Mouse (Mus musculus): ENCODE data around the gene Runx3. TPM values are rescaled to one million over a fixed set of nuclear protein-coding genes. Genes with fewer than 3 reads are reported as not detected.

Gene Runx3
- polyA plus RNA-seq (2015; fragmentation: Nextera tagmentation; extraction: Ambion mirVana), result not detected in 2 replicates

GRCm38 (mm10) chr4:135120342-135121100, at the start of gene Runx3:
Runx3 (plus strand) TSS chr4:135120652.
- no peaks in the 10 kb centered on the region for H3K9me3 ChIP-seq (replicated peaks; ENCODE audit: control insufficient read depth, low read length, poor library complexity, severe bottlenecking)
- ATAC-seq, result no peak
- no peaks in the 10 kb centered on the region for H3K27me3 ChIP-seq (ENCODE audit: control insufficient read depth, insufficient read depth, low read depth, low read length)
- H3K27ac ChIP-seq (ENCODE audit: low read length), result no peak within 1 kb of the TSS
- 83% methylated on average over 18 of the region's 18 CpGs for WGBS
- no peak within 1 kb of the TSS for H3K4me2 ChIP-seq (ENCODE audit: low read length)
- no peaks in the 10 kb centered on the region for H3K4me1 ChIP-seq (ENCODE audit: control insufficient read depth, insufficient read depth, low read length)
- H3K4me3 ChIP-seq (ENCODE audit: low read depth, low read length), result no peak within 1 kb of the TSS
- H3K9ac ChIP-seq (ENCODE audit: low read depth, low read length), result no peak within 1 kb of the TSS
- no peaks in the 10 kb centered on the region for H3K36me3 ChIP-seq (ENCODE audit: control insufficient read depth, insufficient read depth, low read length)

GRCm38 (mm10) chr4:135072671-135073070, 47.8 kb upstream of the Runx3 start:
- no peaks in the 10 kb centered on the region for H3K36me3 ChIP-seq (ENCODE audit: control insufficient read depth, insufficient read depth, low read length)
- no peak overlapping the region for H3K27ac ChIP-seq (ENCODE audit: low read length)
- H3K9me3 ChIP-seq (replicated peaks; ENCODE audit: control insufficient read depth, low read length, poor library complexity, severe bottlenecking), result no peaks in the 10 kb centered on the region
- H3K4me3 ChIP-seq (ENCODE audit: low read depth, low read length), result no peak overlapping the region
- H3K4me2 ChIP-seq (ENCODE audit: low read length), result no peak overlapping the region
- H3K4me1 ChIP-seq (ENCODE audit: control insufficient read depth, insufficient read depth, low read length), result no peaks in the 10 kb centered on the region
- no peaks in the 10 kb centered on the region for H3K27me3 ChIP-seq (ENCODE audit: control insufficient read depth, insufficient read depth, low read depth, low read length)
- WGBS, result 92% methylated on average over 6 of the region's 6 CpGs
- no peak for ATAC-seq
- no peak overlapping the region for H3K9ac ChIP-seq (ENCODE audit: low read depth, low read length)

DNA sequence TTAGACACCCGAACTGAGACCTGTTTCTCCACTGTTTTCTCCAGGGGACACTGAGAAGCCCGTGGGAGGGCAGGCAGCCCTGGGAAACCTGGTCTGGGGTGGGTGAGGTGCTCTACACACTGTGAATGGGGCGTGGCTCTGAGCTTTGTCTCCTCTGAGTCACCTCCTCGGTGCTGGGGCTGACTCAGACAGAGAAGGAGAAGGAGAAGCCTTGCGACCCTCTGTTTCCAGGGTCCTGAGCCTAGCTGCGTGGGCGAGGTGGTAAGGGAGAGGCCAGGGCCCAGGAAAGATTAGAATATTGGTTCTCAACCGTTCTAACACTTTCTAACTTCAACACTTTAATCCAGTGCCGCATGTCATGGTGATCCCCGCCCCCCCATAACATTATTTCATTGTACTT, 46.9 kb upstream of the Runx3 start:
- Histone ChIP-seq H3K4me2 (ENCODE audit: low read length) (no peak overlapping the region), H3K9me3 (replicated peaks; ENCODE audit: control insufficient read depth, low read length, poor library complexity, severe bottlenecking) (no peaks in the 10 kb centered on the region), H3K27ac (ENCODE audit: low read length) (no peak overlapping the region), H3K4me1 (ENCODE audit: control insufficient read depth, insufficient read depth, low read length) (no peaks in the 10 kb centered on the region), H3K9ac (ENCODE audit: low read depth, low read length) (no peak overlapping the region), H3K36me3 (ENCODE audit: control insufficient read depth, insufficient read depth, low read length) (no peaks in the 10 kb centered on the region), H3K4me3 (ENCODE audit: low read depth, low read length) (no peak overlapping the region), H3K27me3 (ENCODE audit: control insufficient read depth, insufficient read depth, low read depth, low read length) (no peaks in the 10 kb centered on the region)
- ATAC-seq, result no peak
- WGBS, result 79% methylated on average over 10 of the region's 10 CpGs

- 64% methylated on average over 4 of the region's 4 CpGs for WGBS
Measured at GRCm38 (mm10) chr4:135074646-135075045, 45.8 kb upstream of the Runx3 start.

GRCm38 (mm10) chr4:135075360-135075759, 45.1 kb upstream of the Runx3 start:
- Histone ChIP-seq H3K36me3 (ENCODE audit: control insufficient read depth, insufficient read depth, low read length) (no peaks in the 10 kb centered on the region), H3K27ac (ENCODE audit: low read length) (no peak overlapping the region), H3K27me3 (ENCODE audit: control insufficient read depth, insufficient read depth, low read depth, low read length) (no peaks in the 10 kb centered on the region), H3K4me2 (ENCODE audit: low read length) (no peak overlapping the region), H3K4me3 (ENCODE audit: low read depth, low read length) (no peak overlapping the region), H3K9me3 (replicated peaks; ENCODE audit: control insufficient read depth, low read length, poor library complexity, severe bottlenecking) (no peaks in the 10 kb centered on the region), H3K9ac (ENCODE audit: low read depth, low read length) (no peak overlapping the region), H3K4me1 (ENCODE audit: control insufficient read depth, insufficient read depth, low read length) (no peaks in the 10 kb centered on the region)
- no peak for ATAC-seq
- 88% methylated on average over 6 of the region's 6 CpGs for WGBS

More at GRCm38 (mm10) chr4:135074646-135075045, 45.8 kb upstream of the Runx3 start:
- Histone ChIP-seq H3K9ac (ENCODE audit: low read depth, low read length) (no peak overlapping the region), H3K36me3 (ENCODE audit: control insufficient read depth, insufficient read depth, low read length) (no peaks in the 10 kb centered on the region), H3K4me1 (ENCODE audit: control insufficient read depth, insufficient read depth, low read length) (no peaks in the 10 kb centered on the region), H3K9me3 (replicated peaks; ENCODE audit: control insufficient read depth, low read length, poor library complexity, severe bottlenecking) (no peaks in the 10 kb centered on the region), H3K27me3 (ENCODE audit: control insufficient read depth, insufficient read depth, low read depth, low read length) (no peaks in the 10 kb centered on the region), H3K4me2 (ENCODE audit: low read length) (no peak overlapping the region), H3K4me3 (ENCODE audit: low read depth, low read length) (no peak overlapping the region), H3K27ac (ENCODE audit: low read length) (no peak overlapping the region)
- no peak for ATAC-seq

DNA sequence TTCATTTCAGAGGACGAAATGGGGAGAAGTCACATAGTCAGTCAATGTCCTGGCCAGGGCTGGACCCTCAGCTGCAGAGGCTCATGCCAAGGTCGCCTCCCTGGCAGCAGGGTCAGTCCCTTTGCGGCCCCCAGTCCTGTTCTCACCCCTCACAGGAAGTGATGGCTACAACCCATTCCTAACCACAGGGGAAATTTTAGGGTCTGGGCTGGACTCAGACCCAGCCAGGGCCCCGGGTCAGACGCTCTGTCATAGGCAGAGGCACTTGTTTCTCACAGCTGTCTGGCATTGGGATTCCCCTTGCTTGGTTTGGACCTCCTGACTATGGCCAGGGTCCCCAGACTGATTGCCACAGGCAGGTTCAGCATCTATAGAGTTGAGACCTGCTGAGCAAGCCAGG, 43.8 kb upstream of the Runx3 start:
- Histone ChIP-seq H3K4me3 (ENCODE audit: low read depth, low read length) (no peak overlapping the region), H3K36me3 (ENCODE audit: control insufficient read depth, insufficient read depth, low read length) (no peaks in the 10 kb centered on the region), H3K9me3 (replicated peaks; ENCODE audit: control insufficient read depth, low read length, poor library complexity, severe bottlenecking) (no peaks in the 10 kb centered on the region), H3K9ac (ENCODE audit: low read depth, low read length) (no peak overlapping the region), H3K27me3 (ENCODE audit: control insufficient read depth, insufficient read depth, low read depth, low read length) (no peaks in the 10 kb centered on the region), H3K27ac (ENCODE audit: low read length) (no peak overlapping the region), H3K4me1 (ENCODE audit: control insufficient read depth, insufficient read depth, low read length) (no peaks in the 10 kb centered on the region), H3K4me2 (ENCODE audit: low read length) (no peak overlapping the region)
- 80% methylated on average over 5 of the region's 5 CpGs for WGBS
- no peak for ATAC-seq

GRCm38 (mm10) chr4:135077196-135077595, 43.3 kb upstream of the Runx3 start:
- Histone ChIP-seq H3K9ac (ENCODE audit: low read depth, low read length) (no peak overlapping the region), H3K4me2 (ENCODE audit: low read length) (no peak overlapping the region), H3K4me3 (ENCODE audit: low read depth, low read length) (no peak overlapping the region), H3K27me3 (ENCODE audit: control insufficient read depth, insufficient read depth, low read depth, low read length) (no peaks in the 10 kb centered on the region), H3K9me3 (replicated peaks; ENCODE audit: control insufficient read depth, low read length, poor library complexity, severe bottlenecking) (no peaks in the 10 kb centered on the region), H3K27ac (ENCODE audit: low read length) (no peak overlapping the region), H3K36me3 (ENCODE audit: control insufficient read depth, insufficient read depth, low read length) (no peaks in the 10 kb centered on the region), H3K4me1 (ENCODE audit: control insufficient read depth, insufficient read depth, low read length) (no peaks in the 10 kb centered on the region)
- no peak for ATAC-seq
- WGBS, result 83% methylated on average over 9 of the region's 9 CpGs

GRCm38 (mm10) chr4:135079859-135080640, 40.4 kb upstream of the Runx3 start:
- no peak overlapping the region for H3K4me3 ChIP-seq (ENCODE audit: low read depth, low read length)
- H3K27ac ChIP-seq (ENCODE audit: low read length), result no peak overlapping the region
- no peaks in the 10 kb centered on the region for H3K27me3 ChIP-seq (ENCODE audit: control insufficient read depth, insufficient read depth, low read depth, low read length)
- no peak for ATAC-seq
- H3K4me1 ChIP-seq (ENCODE audit: control insufficient read depth, insufficient read depth, low read length), result no peaks in the 10 kb centered on the region
- no peaks in the 10 kb centered on the region for H3K36me3 ChIP-seq (ENCODE audit: control insufficient read depth, insufficient read depth, low read length)
- H3K9ac ChIP-seq (ENCODE audit: low read depth, low read length), result no peak overlapping the region
- H3K9me3 ChIP-seq (replicated peaks; ENCODE audit: control insufficient read depth, low read length, poor library complexity, severe bottlenecking), result no peaks in the 10 kb centered on the region
- 41% methylated on average over 22 of the region's 23 CpGs for WGBS
- H3K4me2 ChIP-seq (ENCODE audit: low read length), result no peak overlapping the region

DNA sequence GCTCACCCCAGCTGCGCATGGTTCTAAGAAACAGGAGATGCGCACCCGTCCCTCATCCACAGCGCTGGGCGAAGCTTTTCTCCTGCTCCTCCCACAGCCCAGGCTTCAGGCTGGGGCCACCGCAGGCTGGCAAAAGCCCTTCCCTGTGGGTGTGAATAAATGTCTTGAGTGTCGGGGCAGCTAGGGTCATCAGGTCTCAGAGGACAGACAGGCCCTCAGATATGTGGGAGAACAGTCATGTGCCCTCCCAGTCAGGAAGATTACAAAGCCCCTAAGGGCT, 39.9 kb upstream of the Runx3 start:
- H3K9ac ChIP-seq (ENCODE audit: low read depth, low read length), result no peak overlapping the region
- no peak overlapping the region for H3K4me3 ChIP-seq (ENCODE audit: low read depth, low read length)
- no peak overlapping the region for H3K27ac ChIP-seq (ENCODE audit: low read length)
- no peaks in the 10 kb centered on the region for H3K9me3 ChIP-seq (replicated peaks; ENCODE audit: control insufficient read depth, low read length, poor library complexity, severe bottlenecking)
- no peaks in the 10 kb centered on the region for H3K27me3 ChIP-seq (ENCODE audit: control insufficient read depth, insufficient read depth, low read depth, low read length)
- no peaks in the 10 kb centered on the region for H3K36me3 ChIP-seq (ENCODE audit: control insufficient read depth, insufficient read depth, low read length)
- no peaks in the 10 kb centered on the region for H3K4me1 ChIP-seq (ENCODE audit: control insufficient read depth, insufficient read depth, low read length)
- ATAC-seq, result no peak
- 57% methylated on average over 7 of the region's 7 CpGs for WGBS
- H3K4me2 ChIP-seq (ENCODE audit: low read length), result no peak overlapping the region
